Mouse (Mus musculus) heart, postnatal 0 days (tissue): ENCODE results near the gene Pms1.

Source experiments
- CTCF ChIP-seq: IDR thresholded peaks from 2 replicates; pipeline ENCODE4 v1.5.1; 2016; ENCODE audit warnings: antibody characterized with exemption, control low read depth, low read depth
- EP300 ChIP-seq: IDR thresholded peaks from 2 replicates; pipeline ENCODE4 v1.6.1; 2016; ENCODE audit warnings: antibody characterized with exemption, low read depth

DNA sequence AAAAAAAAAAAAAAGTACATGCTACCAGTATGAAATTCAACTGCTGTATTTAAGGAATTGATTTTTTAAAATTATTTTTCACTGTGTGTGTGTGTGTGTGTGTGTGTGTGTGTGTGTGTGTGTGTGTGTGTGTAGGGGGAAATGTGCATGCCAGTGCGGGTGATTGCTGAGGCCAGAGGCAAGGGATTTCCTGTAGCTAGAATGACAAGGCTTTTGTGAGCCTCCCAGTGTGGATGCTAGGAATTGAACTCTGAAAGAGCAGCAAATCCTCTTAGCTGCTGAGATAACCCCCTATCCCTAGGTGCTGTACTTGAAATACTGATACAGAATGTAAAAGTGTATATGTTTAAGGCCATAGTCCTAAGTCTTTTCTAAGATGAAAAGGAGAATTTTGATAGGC, 70.8 kb downstream of the Pms1 start:
- TF ChIP-seq CTCF (no peak), EP300 (no peak)
